Mouse (Mus musculus): ENCODE measurements around the gene Gm10320. TPM values are rescaled to one million over a fixed set of nuclear protein-coding genes. Genes with fewer than 3 reads are reported as not detected.
A peak's percentile ranks its signal among the peaks of the same experiment; 100 is the strongest.

Gm10320 gene
- total and polyA plus RNA-seq, 2 experiments from 2014 or later, result 1.2 TPM; not detected in 1

DNA sequence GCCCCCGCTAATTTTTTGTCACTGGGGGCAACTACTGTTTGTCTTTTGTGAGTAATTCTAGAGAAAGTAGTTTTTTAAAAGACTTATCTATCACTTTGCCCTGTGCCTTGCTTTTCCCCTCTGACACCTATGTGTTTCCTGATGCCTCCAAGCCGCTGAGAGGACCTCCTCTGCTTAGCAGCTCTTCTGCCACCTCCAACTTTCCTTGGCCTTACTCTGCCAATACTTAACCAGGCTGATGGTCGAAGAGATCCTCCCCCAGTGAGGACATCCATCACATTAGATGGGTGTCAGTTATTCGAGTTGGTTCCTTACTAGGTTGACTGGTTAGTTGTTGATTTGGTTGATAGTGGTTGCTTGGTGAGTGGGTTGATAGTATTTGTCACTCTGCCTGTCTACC is 14.7 kb upstream of the Gm10320 start:
- H3K9ac ChIP-seq (replicated peaks; ENCODE audit: low read length, poor library complexity, severe bottlenecking), result no peak overlapping the region
- no peak for DNase-seq (ENCODE audit: low spot score)
- H3K4me3 ChIP-seq (ENCODE audit: low read depth, low read length), result no peak overlapping the region
- no peak for ATAC-seq (ENCODE audit: low FRiP score)
- H3K4me1 ChIP-seq (ENCODE audit: insufficient read depth, low read length), result no peaks in the 10 kb centered on the region
- H3K9me3 ChIP-seq (ENCODE audit: low read length), result no peaks in the 10 kb centered on the region
- no peak for TF ChIP-seq CTCF (IDR thresholded peaks at IDR 0.05)
- H3K27ac ChIP-seq (ENCODE audit: low read depth, low read length), result no peak overlapping the region
- H3K36me3 ChIP-seq (ENCODE audit: insufficient read depth, low read length), result no peaks in the 10 kb centered on the region
- 36% methylated on average over 4 of the region's 4 CpGs for WGBS
- no peak overlapping the region for H3K4me2 ChIP-seq (ENCODE audit: low read depth, low read length, poor library complexity, severe bottlenecking)
- H3K27me3 ChIP-seq (ENCODE audit: insufficient read depth, low read length), result peaks cover 39% of the 10 kb centered on the region

DNA sequence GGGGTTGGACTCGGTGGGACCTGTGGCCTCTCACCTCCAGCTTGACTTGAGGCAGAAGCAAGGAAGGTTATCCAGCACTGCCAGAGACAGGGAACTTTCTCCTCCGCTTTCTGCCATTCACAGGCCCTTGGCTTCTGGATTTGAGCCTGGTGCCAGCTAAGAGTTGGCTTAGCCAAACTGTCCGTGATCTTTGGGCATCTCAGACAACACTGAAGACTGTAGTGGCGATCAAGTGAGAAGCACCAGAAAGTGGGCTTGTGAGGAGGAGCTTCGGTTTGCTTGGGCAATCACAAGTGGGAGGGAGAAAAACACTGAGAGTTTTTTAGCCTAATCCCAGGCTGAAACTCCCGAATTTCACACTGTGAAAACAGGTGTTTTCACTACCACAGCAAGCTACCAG is 14.2 kb upstream of the Gm10320 start:
- WGBS, result 16% methylated on average over 6 of the region's 6 CpGs
- no peak for TF ChIP-seq CTCF (IDR thresholded peaks at IDR 0.05)
- ATAC-seq (ENCODE audit: low FRiP score), result no peak

DNA sequence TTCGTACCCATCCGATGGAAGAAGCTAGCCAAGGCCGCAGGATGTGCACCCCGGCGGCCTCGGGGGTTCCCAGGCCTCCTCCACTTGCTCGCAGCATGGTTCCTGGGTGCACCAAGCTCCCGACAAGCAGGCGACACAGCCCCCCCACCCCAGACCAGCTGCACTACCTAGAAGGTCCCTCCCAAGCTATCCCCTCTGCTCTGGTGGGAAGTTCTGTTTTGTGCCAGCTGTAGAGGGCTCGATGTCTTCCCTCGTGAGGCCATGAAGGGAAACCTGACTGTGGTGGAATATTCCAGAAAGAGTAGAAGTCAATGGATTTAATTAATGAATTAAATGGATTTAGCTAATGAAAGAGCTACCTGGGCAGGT is 13.7 kb upstream of the Gm10320 start:
- no peak for TF ChIP-seq CTCF (IDR thresholded peaks at IDR 0.05)
- no peaks in the 10 kb centered on the region for H3K9me3 ChIP-seq (ENCODE audit: low read length)
- H3K4me1 ChIP-seq (ENCODE audit: insufficient read depth, low read length), result no peaks in the 10 kb centered on the region
- DNase-seq (ENCODE audit: low spot score) (no peak), ATAC-seq (ENCODE audit: low FRiP score) (no peak)
- H3K4me2 ChIP-seq (ENCODE audit: low read depth, low read length, poor library complexity, severe bottlenecking), result no peak overlapping the region
- no peaks in the 10 kb centered on the region for H3K36me3 ChIP-seq (ENCODE audit: insufficient read depth, low read length)
- H3K27ac ChIP-seq (ENCODE audit: low read depth, low read length), result no peak overlapping the region
- H3K4me3 ChIP-seq (ENCODE audit: low read depth, low read length), result no peak overlapping the region
- peaks cover 49% of the 10 kb centered on the region for H3K27me3 ChIP-seq (ENCODE audit: insufficient read depth, low read length)
- H3K9ac ChIP-seq (replicated peaks; ENCODE audit: low read length, poor library complexity, severe bottlenecking), result no peak overlapping the region
- 7% methylated on average over 11 of the region's 11 CpGs for WGBS

More for the DNA sequence above, 14.2 kb upstream of the Gm10320 start:
- H3K4me2 ChIP-seq (ENCODE audit: low read depth, low read length, poor library complexity, severe bottlenecking), result no peak overlapping the region
- no peaks in the 10 kb centered on the region for H3K4me1 ChIP-seq (ENCODE audit: insufficient read depth, low read length)
- H3K27ac ChIP-seq (ENCODE audit: low read depth, low read length), result no peak overlapping the region
- H3K4me3 ChIP-seq (ENCODE audit: low read depth, low read length), result no peak overlapping the region
- H3K9me3 ChIP-seq (ENCODE audit: low read length), result no peaks in the 10 kb centered on the region
- peaks cover 44% of the 10 kb centered on the region for H3K27me3 ChIP-seq (ENCODE audit: insufficient read depth, low read length)
- H3K36me3 ChIP-seq (ENCODE audit: insufficient read depth, low read length), result no peaks in the 10 kb centered on the region
- DNase-seq (ENCODE audit: low spot score), result no peak
- no peak overlapping the region for H3K9ac ChIP-seq (replicated peaks; ENCODE audit: low read length, poor library complexity, severe bottlenecking)

DNA sequence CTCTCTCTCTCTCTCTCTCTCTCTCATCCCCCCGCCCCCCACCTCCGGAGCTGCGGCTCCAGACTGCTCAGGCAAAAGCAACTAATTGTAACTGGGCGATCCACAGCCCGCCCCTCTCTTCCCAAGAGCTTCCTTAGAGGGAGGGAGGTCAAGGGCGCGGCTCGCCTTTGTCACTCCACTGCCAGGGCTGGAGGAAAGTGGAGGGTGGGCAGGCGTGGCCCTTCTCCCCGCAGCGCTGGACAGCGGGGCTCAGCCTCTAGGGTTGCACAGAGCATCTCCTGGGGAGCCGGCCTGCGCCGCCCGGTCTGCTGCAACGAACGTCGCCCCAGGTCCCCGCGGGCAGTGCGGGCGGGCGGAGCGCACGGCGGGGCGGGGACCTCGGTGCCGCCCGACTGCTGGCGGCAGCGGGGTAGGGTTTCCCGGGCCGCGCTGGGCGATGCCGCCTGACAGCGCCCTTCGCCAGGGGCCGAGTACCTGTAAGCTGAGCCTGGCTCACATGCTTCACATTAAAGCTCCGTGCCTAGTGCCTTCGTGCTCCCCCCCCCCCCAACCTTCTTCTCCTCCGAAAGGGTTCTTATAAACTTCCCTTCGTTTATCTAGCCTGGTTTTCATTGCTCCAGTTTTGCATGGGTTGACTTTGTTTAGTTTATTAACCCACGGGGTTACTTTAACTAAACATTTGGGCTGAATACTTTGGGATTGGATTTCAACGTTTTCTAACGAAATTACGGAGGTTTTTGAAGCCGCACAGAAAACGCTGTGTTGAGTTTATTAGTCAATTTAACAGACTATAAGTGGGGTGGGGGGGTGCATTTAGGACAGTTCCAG is 13.1 kb upstream of the Gm10320 start:
- TF ChIP-seq CTCF (IDR thresholded peaks at IDR 0.05), result no peak
- WGBS, result 1% methylated on average over 38 of the region's 51 CpGs
- no peak overlapping the region for H3K27ac ChIP-seq (ENCODE audit: low read depth, low read length)
- no peaks in the 10 kb centered on the region for H3K36me3 ChIP-seq (ENCODE audit: insufficient read depth, low read length)
- ATAC-seq (ENCODE audit: low FRiP score) (no peak), DNase-seq (ENCODE audit: low spot score) (no peak)
- no peaks in the 10 kb centered on the region for H3K9me3 ChIP-seq (ENCODE audit: low read length)
- no peaks in the 10 kb centered on the region for H3K4me1 ChIP-seq (ENCODE audit: insufficient read depth, low read length)
- H3K27me3 ChIP-seq (ENCODE audit: insufficient read depth, low read length), result peaks cover 55% of the 10 kb centered on the region
- H3K4me2 ChIP-seq (ENCODE audit: low read depth, low read length, poor library complexity, severe bottlenecking), result peak overlapping the region; percentile 42
- H3K4me3 ChIP-seq (ENCODE audit: low read depth, low read length), result peak overlapping the region; percentile 13
- no peak overlapping the region for H3K9ac ChIP-seq (replicated peaks; ENCODE audit: low read length, poor library complexity, severe bottlenecking)

DNA sequence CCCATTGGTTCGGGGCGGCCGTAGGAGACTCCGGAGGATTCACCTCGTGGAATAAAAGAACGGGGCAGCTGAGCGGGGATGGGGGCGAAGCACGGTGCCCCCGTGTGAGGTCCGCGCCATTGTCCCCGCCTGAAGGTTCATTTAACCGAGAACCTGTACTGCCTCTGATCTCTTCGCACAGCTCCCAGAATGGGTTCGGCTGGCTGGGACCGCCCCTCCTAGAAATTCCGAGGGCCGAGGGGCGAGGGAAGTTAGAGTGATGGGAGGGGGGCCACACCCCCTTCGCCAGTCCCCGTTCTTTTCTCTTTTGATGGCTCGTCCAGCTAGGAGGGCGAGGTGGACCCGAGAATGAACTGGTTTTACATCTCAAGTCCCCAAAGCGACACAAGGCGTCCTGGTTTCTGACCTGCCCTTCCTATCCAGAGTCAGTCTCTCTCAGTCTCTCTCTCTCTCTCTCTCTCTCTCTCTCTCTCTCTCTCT is 12.4 kb upstream of the Gm10320 start:
- H3K27ac ChIP-seq (ENCODE audit: low read depth, low read length), result no peak overlapping the region
- H3K36me3 ChIP-seq (ENCODE audit: insufficient read depth, low read length), result no peaks in the 10 kb centered on the region
- peaks cover 62% of the 10 kb centered on the region for H3K27me3 ChIP-seq (ENCODE audit: insufficient read depth, low read length)
- peak overlapping the region; percentile 42 for H3K4me2 ChIP-seq (ENCODE audit: low read depth, low read length, poor library complexity, severe bottlenecking)
- ATAC-seq (ENCODE audit: low FRiP score) (no peak), DNase-seq (ENCODE audit: low spot score) (no peak)
- TF ChIP-seq CTCF (IDR thresholded peaks at IDR 0.05), result no peak
- H3K9me3 ChIP-seq (ENCODE audit: low read length), result no peaks in the 10 kb centered on the region
- H3K9ac ChIP-seq (replicated peaks; ENCODE audit: low read length, poor library complexity, severe bottlenecking), result no peak overlapping the region
- WGBS, result under 1% methylated on average over 26 of the region's 27 CpGs
- H3K4me3 ChIP-seq (ENCODE audit: low read depth, low read length), result 0 out of 2 replicates have a peak overlapping the region, but pooled peaks have one; percentile 5
- H3K4me1 ChIP-seq (ENCODE audit: insufficient read depth, low read length), result no peaks in the 10 kb centered on the region

DNA sequence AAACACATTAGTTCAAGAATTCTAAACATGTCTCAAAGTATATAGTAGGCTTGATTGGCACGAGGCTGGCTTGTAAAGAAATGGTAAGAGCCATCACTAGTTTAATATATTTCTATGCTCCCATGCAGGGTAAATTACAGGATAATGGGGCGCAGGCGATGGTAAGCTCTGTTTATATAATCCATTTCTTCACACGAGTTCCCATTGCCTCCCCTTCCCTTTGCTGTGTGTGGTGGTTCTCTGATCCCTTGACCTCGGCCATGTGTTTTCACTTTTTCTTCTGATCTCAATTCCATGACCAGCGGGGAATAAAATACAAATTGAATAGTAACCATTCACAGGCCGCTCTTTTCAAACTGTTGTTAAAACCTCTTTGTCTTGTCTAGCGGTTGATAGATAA is 11.8 kb upstream of the Gm10320 start:
- Histone ChIP-seq H3K36me3 (ENCODE audit: insufficient read depth, low read length) (no peaks in the 10 kb centered on the region), H3K9me3 (ENCODE audit: low read length) (no peaks in the 10 kb centered on the region), H3K4me3 (ENCODE audit: low read depth, low read length) (no peak overlapping the region), H3K27ac (ENCODE audit: low read depth, low read length) (no peak overlapping the region), H3K27me3 (ENCODE audit: insufficient read depth, low read length) (peaks cover 68% of the 10 kb centered on the region), H3K4me1 (ENCODE audit: insufficient read depth, low read length) (no peaks in the 10 kb centered on the region), H3K9ac (replicated peaks; ENCODE audit: low read length, poor library complexity, severe bottlenecking) (no peak overlapping the region), H3K4me2 (ENCODE audit: low read depth, low read length, poor library complexity, severe bottlenecking) (no peak overlapping the region)
- ATAC-seq (ENCODE audit: low FRiP score), result no peak
- DNase-seq (ENCODE audit: low spot score), result no peak
- TF ChIP-seq CTCF (IDR thresholded peaks at IDR 0.05), result no peak
- WGBS, result 2% methylated on average over 8 of the region's 8 CpGs

Data from midbrain, postnatal 0 days (tissue).